ENCODE assay signal across 8 mouse cellular contexts in the genomic region with DNA sequence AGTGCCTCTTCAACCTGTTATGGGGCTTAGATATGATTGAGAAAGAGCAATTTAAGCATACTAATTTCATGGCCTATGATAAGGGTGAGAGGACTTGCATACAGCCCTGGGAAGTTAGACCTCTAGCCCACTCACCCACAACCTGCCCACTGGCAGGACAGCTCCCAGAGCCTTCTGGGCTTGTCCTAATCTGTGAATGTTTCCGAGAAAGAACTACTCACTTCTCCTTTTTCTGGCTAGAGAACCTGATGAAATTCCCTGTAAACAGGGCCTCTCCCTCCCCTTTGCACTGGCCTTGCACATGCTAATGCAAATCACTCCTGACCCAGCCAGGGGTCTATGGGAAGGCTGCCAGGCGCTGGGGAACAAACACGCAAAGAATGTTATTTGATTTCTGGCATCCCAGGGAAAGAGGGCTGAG.
DNase-seq lines count a peak whose midpoint lies in the region; ATAC-seq and TF ChIP-seq lines count a peak whose summit lies in the region.

No protein-coding gene starts in this region.

- no peak overlapping the region for H3K9ac ChIP-seq in embryonic facial prominence, embryonic 11.5 days (replicated peaks; ENCODE audit: low read length)
- no peak overlapping the region for H3K9ac ChIP-seq in hindbrain, embryonic 12.5 days
- H3K9ac ChIP-seq in liver, adult 2 months (ENCODE audit: low read depth, low read length): no peak overlapping the region
- H3K9ac ChIP-seq in neural tube, embryonic 14.5 days (replicated peaks; ENCODE audit: low read depth, low read length): no peak overlapping the region

- no peak overlapping the region for H3K4me2 ChIP-seq in embryonic facial prominence, embryonic 11.5 days (ENCODE audit: low read depth, low read length)
- no peak overlapping the region for H3K4me2 ChIP-seq in hindbrain, embryonic 12.5 days (replicated peaks)
- no peak overlapping the region for H3K4me2 ChIP-seq in neural tube, embryonic 14.5 days (ENCODE audit: low read depth, low read length)

- H3K4me3 ChIP-seq in embryonic facial prominence, embryonic 11.5 days (ENCODE audit: low read depth, low read length): no peak overlapping the region
- H3K4me3 ChIP-seq in hindbrain, embryonic 12.5 days: no peak overlapping the region
- no peak overlapping the region for H3K4me3 ChIP-seq in liver, adult 2 months (ENCODE audit: insufficient read depth, low read depth, low read length)
- no peak overlapping the region for H3K4me3 ChIP-seq in neural tube, embryonic 14.5 days (ENCODE audit: low read depth, low read length)

- no peaks in the 10 kb centered on the region for H3K27me3 ChIP-seq in embryonic facial prominence, embryonic 11.5 days (ENCODE audit: control insufficient read depth, insufficient read depth, low read length)
- H3K27me3 ChIP-seq in hindbrain, embryonic 12.5 days: no peaks in the 10 kb centered on the region
- no peaks in the 10 kb centered on the region for H3K27me3 ChIP-seq in liver, adult 2 months (ENCODE audit: control insufficient read depth, insufficient read depth, low read length)
- H3K27me3 ChIP-seq in neural tube, embryonic 14.5 days (ENCODE audit: control insufficient read depth, insufficient read depth, low read length): no peaks in the 10 kb centered on the region

- 18% methylated on average over 3 of the region's 3 CpGs for WGBS in embryonic facial prominence, embryonic 11.5 days
- WGBS in hindbrain, embryonic 12.5 days: 6% methylated on average over 3 of the region's 3 CpGs
- 40% methylated on average over 3 of the region's 3 CpGs for WGBS in liver, adult 2 months
- WGBS in neural tube, embryonic 14.5 days: 4% methylated on average over 3 of the region's 3 CpGs

- intact Hi-C loops in left cerebral cortex, postnatal 4 days (cut with DNase I): no loop called here

- peak; percentile 18; the same call in 1 of the 2 replicates for ATAC-seq in embryonic facial prominence, embryonic 11.5 days (replicated peaks; ENCODE audit: insufficient number of reproducible peaks, low FRiP score, low TSS enrichment, low read depth)
- ATAC-seq in hindbrain, embryonic 12.5 days (ENCODE audit: low FRiP score): peak; percentile 81
- ATAC-seq in neural tube, embryonic 14.5 days (ENCODE audit: low read depth): peak; percentile 66; the same call in 1 of the 2 replicates

- no peaks in the 10 kb centered on the region for H3K36me3 ChIP-seq in embryonic facial prominence, embryonic 11.5 days (replicated peaks; ENCODE audit: control insufficient read depth, insufficient read depth, low read depth, low read length)
- H3K36me3 ChIP-seq in hindbrain, embryonic 12.5 days: no peaks in the 10 kb centered on the region
- no peaks in the 10 kb centered on the region for H3K36me3 ChIP-seq in liver, adult 2 months (ENCODE audit: control insufficient read depth, insufficient read depth, low read length)
- no peaks in the 10 kb centered on the region for H3K36me3 ChIP-seq in neural tube, embryonic 14.5 days (ENCODE audit: control insufficient read depth, insufficient read depth, low read length)

- no peaks in the 10 kb centered on the region for H3K4me1 ChIP-seq in embryonic facial prominence, embryonic 11.5 days (ENCODE audit: control insufficient read depth, insufficient read depth, low read length)
- H3K4me1 ChIP-seq in hindbrain, embryonic 12.5 days: peaks cover 4% of the 10 kb centered on the region
- H3K4me1 ChIP-seq in liver, adult 2 months (ENCODE audit: control insufficient read depth, insufficient read depth, low read length): no peaks in the 10 kb centered on the region
- no peaks in the 10 kb centered on the region for H3K4me1 ChIP-seq in neural tube, embryonic 14.5 days (ENCODE audit: control insufficient read depth, insufficient read depth, low read length)

- TF ChIP-seq POLR2A in liver, adult 2 months (IDR thresholded peaks at IDR 0.05; ENCODE audit: extremely low read depth, insufficient read depth, low read length): no peak

- no peaks in the 10 kb centered on the region for H3K9me3 ChIP-seq in embryonic facial prominence, embryonic 11.5 days (replicated peaks; ENCODE audit: control insufficient read depth, low read length)
- H3K9me3 ChIP-seq in hindbrain, embryonic 12.5 days (replicated peaks): no peaks in the 10 kb centered on the region
- H3K9me3 ChIP-seq in neural tube, embryonic 14.5 days (ENCODE audit: control insufficient read depth, low read length): no peaks in the 10 kb centered on the region

- peak; percentile 66 for DNase-seq in left cerebral cortex, postnatal 4 days
- DNase-seq in left cerebral cortex, adult 8-10 months (ENCODE audit: low spot score in 2 of 2): no peak
- peak; percentile 53 for DNase-seq in embryonic facial prominence, embryonic 11.5 days (ENCODE audit: low spot score)
- peak; percentile 7 for DNase-seq in liver, adult 2 months (ENCODE audit: extremely low read depth, low read depth, low spot score)
- no peak for DNase-seq in cerebellum, adult 9-10 months
- no peak for DNase-seq in left cerebral cortex, adult 11 months (ENCODE audit: low spot score)

- H3K27ac ChIP-seq in embryonic facial prominence, embryonic 11.5 days (replicated peaks; ENCODE audit: low read depth, low read length): 0 out of 2 replicates have a peak overlapping the region, but pooled peaks have one; percentile 20
- peak overlapping the region; percentile 55 for H3K27ac ChIP-seq in hindbrain, embryonic 12.5 days
- no peak overlapping the region for H3K27ac ChIP-seq in liver, adult 2 months (replicated peaks; ENCODE audit: insufficient read depth, low read depth, low read length)
- H3K27ac ChIP-seq in neural tube, embryonic 14.5 days (ENCODE audit: low read depth, low read length): no peak overlapping the region

- no peak for TF ChIP-seq CTCF in liver, adult 2 months (IDR thresholded peaks at IDR 0.05; ENCODE audit: low read depth, low read length)

- no peaks in the 10 kb centered on the region for H3K79me2 ChIP-seq in liver, adult 2 months (ENCODE audit: control insufficient read depth, insufficient read depth, low read length)

Comparison
In these comparisons a context has a peak if more than half of its experiments do, and no peak if none do; other contexts are left out.
1. DNase-seq: peak in left cerebral cortex, postnatal 4 days (single experiment), embryonic facial prominence, embryonic 11.5 days (single experiment) and liver, adult 2 months (single experiment); none in left cerebral cortex, adult 8-10 months (0 of 2), cerebellum, adult 9-10 months (single experiment) and left cerebral cortex, adult 11 months (single experiment).
2. ATAC-seq: peak in every context shown above with its lines; median percentile 81 in hindbrain, embryonic 12.5 days; 66 in neural tube, embryonic 14.5 days; 18 in embryonic facial prominence, embryonic 11.5 days.
3. H3K27ac ChIP-seq: peak in embryonic facial prominence, embryonic 11.5 days (single experiment) and hindbrain, embryonic 12.5 days (single experiment); none in liver, adult 2 months (single experiment) and neural tube, embryonic 14.5 days (single experiment).